Mouse (Mus musculus) stomach, adult 2 months (tissue): ENCODE data around the gene Cxcl2. TPM values are rescaled to one million over a fixed set of nuclear protein-coding genes. Genes with fewer than 3 reads are reported as not detected.

Experiments
- polyA plus RNA-seq: library from polyadenylated mRNA; depleted of rRNA; stranded (reverse); fragments of >200 nt; gene quantifications from 2 replicates; pipeline ENCODE4 v1.2.3, GENCODE M21; 2012; rRNA removed

Gene Cxcl2
- 0.28 and 2.1 TPM in 2 replicates for polyA plus RNA-seq

DNA sequence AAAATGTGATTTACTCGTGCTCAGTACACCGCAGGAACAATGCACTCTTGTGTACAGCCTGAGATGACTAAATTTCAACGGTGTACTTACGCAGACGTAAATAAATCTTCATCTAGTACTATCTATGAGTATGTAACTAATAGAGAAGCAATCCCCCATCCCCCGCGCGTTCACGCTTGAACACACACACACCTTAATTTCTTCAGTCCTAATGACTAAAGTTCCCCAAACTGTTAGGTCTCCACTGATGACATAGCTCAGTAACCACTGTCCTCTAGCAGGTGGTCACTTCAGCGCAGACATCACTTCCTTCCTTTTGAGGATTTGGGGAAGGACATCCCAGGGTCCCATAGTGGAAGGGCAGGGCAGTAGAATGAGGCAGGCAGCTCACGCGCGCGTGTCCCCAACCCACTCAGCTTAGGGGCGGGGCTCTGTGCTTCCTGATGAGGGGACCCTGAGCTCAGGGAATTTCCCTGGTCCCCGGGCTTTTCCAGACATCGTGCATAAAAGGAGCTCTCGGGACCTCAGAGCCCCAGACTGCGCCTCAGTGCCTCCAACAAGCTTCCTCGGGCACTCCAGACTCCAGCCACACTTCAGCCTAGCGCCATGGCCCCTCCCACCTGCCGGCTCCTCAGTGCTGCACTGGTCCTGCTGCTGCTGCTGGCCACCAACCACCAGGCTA lies at the start of gene Cxcl2:
Gene Cxcl2 (plus strand): TSS at position 533 of the 682 bp plus-strand sequence.

DNA sequence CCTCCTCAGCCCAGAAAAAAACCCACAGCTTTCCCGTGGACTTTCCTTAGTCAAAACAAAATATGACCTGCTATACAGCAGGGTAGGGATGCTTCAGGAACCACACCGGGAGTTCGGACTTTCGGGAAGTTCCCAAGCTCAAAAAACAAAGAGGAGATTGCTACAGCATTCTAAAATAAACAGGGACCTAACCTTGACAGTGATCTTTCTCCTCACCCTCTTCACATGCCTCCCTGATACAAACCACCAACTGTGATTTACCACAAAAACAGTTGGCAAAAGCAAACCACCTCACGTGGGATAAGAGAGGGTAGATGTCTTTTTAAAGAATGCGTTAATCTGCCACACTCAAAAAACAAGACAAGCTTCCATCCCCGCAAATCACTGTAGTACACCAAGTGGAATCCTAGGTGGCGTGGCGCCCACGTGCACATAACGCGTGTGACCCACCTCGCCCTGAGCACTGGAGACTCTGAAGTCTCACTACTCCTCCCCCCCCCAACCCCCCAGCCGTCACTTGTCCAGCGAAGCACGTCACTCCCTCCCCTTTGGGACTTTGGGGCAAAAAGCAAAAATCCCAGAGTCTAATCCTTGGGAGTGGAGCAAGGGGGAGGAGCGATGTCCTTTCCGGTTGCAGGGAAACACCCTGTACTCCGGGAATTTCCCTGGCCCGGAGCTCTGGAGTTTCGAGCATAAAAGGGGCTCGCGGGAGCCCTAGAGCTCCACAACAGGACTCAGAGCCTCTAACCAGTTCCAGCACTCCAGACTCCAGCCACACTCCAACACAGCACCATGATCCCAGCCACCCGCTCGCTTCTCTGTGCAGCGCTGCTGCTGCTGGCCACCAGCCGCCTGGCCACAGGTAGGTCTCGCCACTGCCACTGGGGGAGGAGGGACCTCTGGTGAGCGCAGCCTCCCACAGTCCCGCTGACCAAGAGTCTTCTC lies 12.9 kb upstream of the Cxcl2 start, which contains the start of gene Cxcl1:
Gene Cxcl1 (plus strand): TSS at position 723 of the 945 bp plus-strand sequence.

DNA sequence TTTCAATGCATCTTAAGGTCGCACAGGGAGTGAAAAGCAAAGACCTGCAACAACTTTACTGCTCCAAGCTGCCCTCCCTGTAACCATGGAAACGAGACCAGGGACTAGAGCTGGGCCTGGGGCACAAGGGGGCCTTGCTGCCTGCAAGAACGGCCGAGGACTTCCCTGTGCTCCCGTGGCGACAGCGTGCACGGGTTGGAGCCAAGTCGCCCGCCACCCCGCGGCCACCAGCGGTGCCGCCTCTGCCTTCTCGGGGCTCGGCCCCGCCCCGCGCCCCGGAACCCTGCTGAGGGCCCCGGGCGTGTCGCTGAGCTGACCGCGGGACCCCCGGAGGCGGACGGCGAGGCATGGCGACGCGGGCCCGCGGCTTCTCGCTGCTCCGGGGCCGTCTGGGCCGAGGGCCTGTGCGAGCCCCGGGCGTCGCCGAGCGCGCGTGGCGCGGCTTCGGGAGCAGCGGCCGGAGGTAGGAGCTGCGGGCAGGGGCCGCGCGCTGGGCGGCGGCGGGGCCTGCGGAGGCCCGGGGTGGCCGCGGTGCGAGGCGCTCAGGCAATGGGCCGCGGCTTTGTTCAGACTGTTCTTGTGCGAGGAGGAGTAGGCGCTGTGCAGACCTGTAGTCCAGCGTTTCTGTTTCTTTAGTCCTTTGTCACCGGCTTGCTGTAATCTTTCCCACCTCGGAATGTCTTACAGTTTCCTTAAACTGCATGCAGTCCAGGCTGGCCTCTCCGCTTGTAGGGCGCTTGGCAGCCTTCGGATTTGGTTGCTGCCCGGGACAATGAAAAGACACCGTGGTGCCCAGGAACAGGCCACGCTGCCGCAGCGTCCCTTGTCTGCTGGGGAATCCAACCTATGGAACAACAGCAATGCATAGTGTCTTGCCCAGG lies 27.5 kb downstream of the Cxcl2 start, which contains the start of gene Mthfd2l:
Gene Mthfd2l (plus strand): TSS at position 147 of the 881 bp plus-strand sequence.

Other genes with a start within 250 kb of the Cxcl2 start
- gene Cxcl5, start 144.5 kb upstream of the Cxcl2 start, polyA plus RNA-seq, result 0.31 and 0.42 TPM in 2 replicates
- 1.2 and 1.7 TPM in 2 replicates for gene Ppbp, start 135.4 kb upstream of the Cxcl2 start, polyA plus RNA-seq
- gene Pf4, start 131.4 kb upstream of the Cxcl2 start, polyA plus RNA-seq, result 11.5 and 12.6 TPM in 2 replicates
- gene Cxcl3, start 117.8 kb upstream of the Cxcl2 start, polyA plus RNA-seq, result 0.15 and 0.44 TPM in 2 replicates
- gene Cxcl15, start 109.3 kb upstream of the Cxcl2 start, polyA plus RNA-seq, result 0.05 TPM in 1 of 2 replicates, not detected in the other
- gene Cxcl1, start 12.6 kb upstream of the Cxcl2 start, polyA plus RNA-seq, result 0.38 and 0.61 TPM in 2 replicates
- gene Mthfd2l, start 27.2 kb downstream of the Cxcl2 start, polyA plus RNA-seq, result 15.3 and 39.5 TPM in 2 replicates
- gene Epgn, start 123.6 kb downstream of the Cxcl2 start, polyA plus RNA-seq, result not detected in 2 replicates
- 0.34 and 0.72 TPM in 2 replicates for gene Ereg, start 170.8 kb downstream of the Cxcl2 start, polyA plus RNA-seq
- gene Areg, start 235.7 kb downstream of the Cxcl2 start, polyA plus RNA-seq, result 19.2 and 61.3 TPM in 2 replicates